13 mouse cellular contexts compared by ENCODE assay signal in genomic region chr9:36942131-36942530, GRCm38 (mm10).
"Had no signal": no experiment of that assay in that cellular context is flagged by ENCODE, and none has a peak within 500 bp of the region (broad histone marks: within the 10 kb centered on the region; RNA-seq: fewer than 3 reads in every experiment).

No protein-coding gene starts in this region.

- H3K4me3 ChIP-seq: kidney, embryonic 15.5 days; limb, embryonic 15.5 days; liver, embryonic 12.5 days; midbrain, embryonic 10.5 days; myocyte; neural tube, embryonic 15.5 days had no signal

- ATAC-seq: liver, embryonic 12.5 days had no signal

- H3K27me3 ChIP-seq: kidney, embryonic 15.5 days; neural tube, embryonic 15.5 days had no signal

- H3K36me3 ChIP-seq: kidney, embryonic 15.5 days; limb, embryonic 15.5 days; liver, embryonic 12.5 days; neural tube, embryonic 15.5 days had no signal

- H3K9me3 ChIP-seq: kidney, embryonic 15.5 days; limb, embryonic 15.5 days; liver, embryonic 12.5 days; midbrain, embryonic 10.5 days; neural tube, embryonic 15.5 days had no signal

- H3K27ac ChIP-seq: kidney, embryonic 15.5 days; limb, embryonic 15.5 days; liver, embryonic 12.5 days had no signal

- DNase-seq: kidney, adult 2 months; kidney, postnatal 14 days; lung, embryonic 14.5 days; lung, postnatal 10 days; lung, postnatal 4 days; right cerebral cortex, postnatal 25 days; thymus, postnatal 4 days had no signal

- H3K4me1 ChIP-seq: liver, embryonic 12.5 days had no signal

- H3K4me2 ChIP-seq: kidney, embryonic 15.5 days; limb, embryonic 15.5 days; liver, embryonic 12.5 days; lung, embryonic 14.5 days; neural tube, embryonic 15.5 days had no signal

- H3K9ac ChIP-seq: kidney, embryonic 15.5 days; limb, embryonic 15.5 days; liver, embryonic 12.5 days; lung, embryonic 14.5 days; neural tube, embryonic 15.5 days had no signal
